Comparison of ENCODE assay signal across 27 mouse cellular contexts in genomic region chr14:15359893-15360292, GRCm38 (mm10).
A peak's percentile ranks its signal among the peaks of the same experiment; 100 is the strongest.
DNase-seq lines count a peak whose midpoint lies in the region; ATAC-seq and TF ChIP-seq lines count a peak whose summit lies in the region.
"Had no signal": no experiment of that assay in that cellular context is flagged by ENCODE, and none has a peak within 500 bp of the region (broad histone marks: within the 10 kb centered on the region; RNA-seq: fewer than 3 reads in every experiment).

No protein-coding gene starts in this region.

- no peaks in the 10 kb centered on the region for H3K36me3 ChIP-seq in kidney, postnatal 0 days (ENCODE audit: insufficient read depth, low read length)
- H3K36me3 ChIP-seq: embryonic facial prominence, embryonic 13.5 days; forebrain, embryonic 12.5 days; heart, embryonic 12.5 days; hindbrain, embryonic 10.5 days; intestine, embryonic 15.5 days; neural tube, embryonic 12.5 days; stomach, embryonic 15.5 days had no signal

- no peaks in the 10 kb centered on the region for H3K27me3 ChIP-seq in kidney, postnatal 0 days (ENCODE audit: insufficient read depth, low read length)
- H3K27me3 ChIP-seq: embryonic facial prominence, embryonic 13.5 days; forebrain, embryonic 12.5 days; heart, embryonic 12.5 days; intestine, embryonic 15.5 days; neural tube, embryonic 12.5 days; stomach, embryonic 15.5 days had no signal

- no peak overlapping the region for H3K27ac ChIP-seq in kidney, postnatal 0 days
- H3K27ac ChIP-seq: embryonic facial prominence, embryonic 13.5 days; forebrain, embryonic 12.5 days; gastrocnemius, adult 2 months; hindbrain, embryonic 10.5 days; intestine, embryonic 15.5 days; neural tube, embryonic 12.5 days; stomach, embryonic 15.5 days had no signal

- H3K9ac ChIP-seq in kidney, postnatal 0 days (ENCODE audit: low read depth, low read length), result no peak overlapping the region
- H3K9ac ChIP-seq: embryonic facial prominence, embryonic 13.5 days; forebrain, embryonic 12.5 days; heart, embryonic 12.5 days; intestine, embryonic 15.5 days; neural tube, embryonic 12.5 days; stomach, embryonic 15.5 days had no signal

- DNase-seq in cerebellum, adult 18-20 months, result peak; percentile 46 to 72
- DNase-seq in cerebellum, adult 11 months, result no peak
- peak; percentile 10 for DNase-seq in kidney, postnatal 0 days (ENCODE audit: low spot score)
- DNase-seq in kidney, postnatal 36 days, result no peak
- peak; percentile 16 for DNase-seq in right cerebral cortex, postnatal 25 days
- DNase-seq in right cerebral cortex, postnatal 4 days, result no peak
- peak; percentile 45 to 51 for DNase-seq in cerebellum, postnatal 36 days
- no peak for DNase-seq in ovary, postnatal 14 days (ENCODE audit: low spot score)
- DNase-seq: adrenal gland, postnatal 14 days; embryo, embryonic 11 days; gastrocnemius, adult 2 months; heart, postnatal 10 days; kidney, adult 9 months; lung, postnatal 4 days; midbrain, embryonic 14.5 days; thymus, adult 18-20 months; thymus, postnatal 36 days had no signal

- TF ChIP-seq CTCF in kidney, postnatal 0 days (IDR thresholded peaks at IDR 0.05; ENCODE audit: low read depth), result no peak

- 46% methylated on average over 1 of the region's 1 CpGs for WGBS in kidney, postnatal 0 days

- H3K4me1 ChIP-seq in kidney, postnatal 0 days (replicated peaks; ENCODE audit: insufficient read depth, low read length), result no peaks in the 10 kb centered on the region
- H3K4me1 ChIP-seq: embryonic facial prominence, embryonic 13.5 days; forebrain, embryonic 12.5 days; hindbrain, embryonic 10.5 days; intestine, embryonic 15.5 days; neural tube, embryonic 12.5 days; stomach, embryonic 15.5 days had no signal

- no peak overlapping the region for H3K4me3 ChIP-seq in kidney, postnatal 0 days (replicated peaks; ENCODE audit: low read depth, low read length)
- H3K4me3 ChIP-seq: embryonic facial prominence, embryonic 13.5 days; erythroblast, embryonic 14.5 days; forebrain, embryonic 12.5 days; gastrocnemius, adult 2 months; heart, embryonic 12.5 days; hindbrain, embryonic 10.5 days; intestine, embryonic 15.5 days; neural tube, embryonic 12.5 days; stomach, embryonic 15.5 days had no signal

- no peak for ATAC-seq in kidney, postnatal 0 days (replicated peaks; ENCODE audit: low FRiP score, low read depth)
- ATAC-seq: CD4-positive, CD25-positive, alpha-beta regulatory T cell, adult 4 months; hindbrain, embryonic 16.5 days; intestine, embryonic 15.5 days had no signal

- no peak overlapping the region for H3K4me2 ChIP-seq in kidney, postnatal 0 days (ENCODE audit: low read length)
- H3K4me2 ChIP-seq: embryonic facial prominence, embryonic 13.5 days; forebrain, embryonic 12.5 days; heart, embryonic 12.5 days; intestine, embryonic 15.5 days; neural tube, embryonic 12.5 days; stomach, embryonic 15.5 days had no signal

- no peaks in the 10 kb centered on the region for H3K9me3 ChIP-seq in kidney, postnatal 0 days (replicated peaks; ENCODE audit: low read length)
- H3K9me3 ChIP-seq: embryonic facial prominence, embryonic 13.5 days; forebrain, embryonic 12.5 days; heart, embryonic 12.5 days; hindbrain, embryonic 10.5 days; intestine, embryonic 15.5 days; neural tube, embryonic 12.5 days; stomach, embryonic 15.5 days had no signal

Comparison
In these comparisons a context has a peak if more than half of its experiments do, and no peak if none do; other contexts are left out.
1. DNase-seq: peak in cerebellum, adult 18-20 months (2 of 2), kidney, postnatal 0 days (single experiment), right cerebral cortex, postnatal 25 days (single experiment) and cerebellum, postnatal 36 days (2 of 2); none in cerebellum, adult 11 months (single experiment), kidney, postnatal 36 days (0 of 2), right cerebral cortex, postnatal 4 days (single experiment) and ovary, postnatal 14 days (single experiment).